Comparison of ENCODE assay signal across 14 mouse cellular contexts in the genomic region with DNA sequence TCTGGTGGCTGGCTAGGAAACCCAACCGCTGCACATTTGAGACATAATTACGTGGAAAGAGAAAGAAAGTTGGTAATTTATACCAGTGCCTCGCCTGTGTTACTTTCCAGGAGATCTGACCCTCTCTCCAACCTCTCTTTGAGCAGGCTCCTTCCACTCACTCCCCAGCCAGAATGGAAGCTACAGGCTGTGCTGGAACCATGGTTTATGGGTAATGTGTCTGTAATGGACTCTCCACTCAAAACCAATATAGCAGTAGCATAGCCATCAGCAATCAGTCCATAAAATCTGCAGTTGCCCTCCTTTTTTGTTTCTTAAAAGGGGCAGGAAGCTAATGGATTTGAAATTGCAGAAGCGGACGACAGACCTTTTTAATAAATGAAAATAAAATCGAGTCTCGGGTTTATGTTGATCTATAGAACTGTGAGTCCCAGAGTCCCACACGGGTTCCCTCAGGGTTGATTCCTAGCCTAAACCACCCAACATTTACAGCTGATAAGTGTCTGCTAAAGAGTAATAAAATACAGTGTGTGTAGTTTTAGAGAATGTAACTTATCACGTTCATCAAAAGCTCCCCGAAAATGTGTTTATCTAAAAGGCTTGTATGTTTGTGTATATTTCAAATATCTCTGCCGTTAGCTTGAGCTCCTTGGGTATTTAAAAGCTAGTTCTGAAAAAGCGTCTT.
"Had no signal": no experiment of that assay in that cellular context is flagged by ENCODE, and none has a peak within 500 bp of the region (broad histone marks: within the 10 kb centered on the region; RNA-seq: fewer than 3 reads in every experiment).

No protein-coding gene starts in this region.

- H3K27me3 ChIP-seq: liver, embryonic 13.5 days; neural tube, embryonic 12.5 days had no signal

- H3K9ac ChIP-seq: liver, embryonic 13.5 days; neural tube, embryonic 12.5 days had no signal

- H3K4me2 ChIP-seq: liver, embryonic 13.5 days; midbrain, embryonic 11.5 days; neural tube, embryonic 12.5 days had no signal

- DNase-seq: kidney, adult 2 months; kidney, postnatal 25 days; layer of hippocampus, postnatal 36 days; liver, embryonic 13.5 days; lung, adult 2 months; lung, postnatal 4 days; midbrain, embryonic 14.5 days; thymus, adult 18-20 months; thymus, postnatal 36 days had no signal

- H3K36me3 ChIP-seq: liver, embryonic 13.5 days; neural tube, embryonic 12.5 days had no signal

- H3K9me3 ChIP-seq: liver, embryonic 13.5 days; neural tube, embryonic 12.5 days had no signal

- ATAC-seq: intestine, postnatal 0 days had no signal

- H3K27ac ChIP-seq: kidney, postnatal 0 days; left cerebral cortex, adult 2 months; liver, embryonic 13.5 days; neural tube, embryonic 12.5 days had no signal

- H3K4me3 ChIP-seq: left cerebral cortex, adult 2 months; liver, embryonic 13.5 days; neural tube, embryonic 12.5 days had no signal

- H3K4me1 ChIP-seq: liver, embryonic 13.5 days; neural tube, embryonic 12.5 days had no signal
